Mouse (Mus musculus) mature B cell (primary cell): ENCODE measurements around the gene Xrcc2.

Source experiments
- in situ Hi-C: fragments of 300-500 bp; cut with MboI; formaldehyde crosslinking; loops from 2 replicates; pipeline ENCODE4 v1.14.3; 2019

The Xrcc2 gene

DNA sequence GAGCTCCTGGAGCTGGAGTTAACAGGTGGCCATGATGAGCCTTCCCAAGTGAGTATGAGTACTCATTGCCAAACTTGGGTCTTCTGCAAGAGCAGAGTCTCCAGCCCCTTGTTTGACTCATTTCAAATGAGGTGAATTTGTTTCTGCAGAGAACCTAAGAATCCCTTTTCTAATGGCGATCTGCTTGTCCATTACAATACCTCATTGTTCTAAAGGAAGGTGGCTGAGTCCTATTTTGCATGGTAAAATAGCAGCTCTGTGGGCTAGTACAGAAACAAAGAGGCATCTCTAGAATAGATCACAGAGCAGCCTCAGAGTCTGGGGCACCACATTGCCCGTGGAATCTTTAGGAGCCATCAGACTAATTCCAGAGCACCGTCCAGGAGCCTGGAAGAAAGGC lies 34.6 kb downstream of the Xrcc2 start:
- in situ Hi-C loops = no loop called here

DNA sequence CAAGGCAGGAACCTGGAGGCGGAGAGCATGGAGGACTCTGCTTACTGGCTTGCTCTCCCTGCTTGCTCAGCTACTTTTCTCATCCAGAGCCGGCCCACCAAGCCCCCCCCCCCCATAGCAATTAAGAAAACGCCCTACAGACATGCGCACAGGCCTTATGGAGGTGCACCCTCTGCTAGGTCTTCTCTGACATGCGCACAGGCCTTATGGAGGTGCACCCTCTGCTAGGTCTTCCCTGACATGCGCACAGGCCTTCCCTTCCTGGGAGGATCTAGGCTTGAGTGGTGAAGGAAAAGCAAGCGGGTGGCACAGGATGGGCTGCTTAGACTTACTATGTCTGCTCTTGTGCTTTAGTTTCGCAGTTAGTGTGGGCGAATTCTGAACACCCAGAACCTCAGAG lies 37.3 kb downstream of the Xrcc2 start:
- in situ Hi-C loops = no loop called here

DNA sequence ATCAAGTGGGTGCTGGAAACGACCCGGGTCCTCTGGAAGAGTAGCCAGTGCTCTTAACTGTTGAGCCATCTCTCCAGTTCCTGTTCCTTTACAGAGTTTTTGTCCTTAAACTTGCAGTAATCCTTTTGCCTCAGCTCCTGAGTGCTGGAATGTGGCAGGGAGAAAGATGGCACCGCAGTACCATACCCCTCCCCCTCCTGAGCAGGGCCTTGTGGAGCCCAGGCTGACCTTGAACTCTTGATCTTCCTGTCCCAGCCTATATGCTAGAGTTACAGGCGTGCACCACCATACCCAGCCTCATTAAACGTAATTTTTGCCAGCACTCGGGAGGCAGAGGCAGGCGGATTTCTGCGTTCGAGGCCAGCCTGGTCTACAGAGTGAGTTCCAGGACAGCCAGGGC lies 38.9 kb downstream of the Xrcc2 start:
- in situ Hi-C loops = no loop called here

DNA sequence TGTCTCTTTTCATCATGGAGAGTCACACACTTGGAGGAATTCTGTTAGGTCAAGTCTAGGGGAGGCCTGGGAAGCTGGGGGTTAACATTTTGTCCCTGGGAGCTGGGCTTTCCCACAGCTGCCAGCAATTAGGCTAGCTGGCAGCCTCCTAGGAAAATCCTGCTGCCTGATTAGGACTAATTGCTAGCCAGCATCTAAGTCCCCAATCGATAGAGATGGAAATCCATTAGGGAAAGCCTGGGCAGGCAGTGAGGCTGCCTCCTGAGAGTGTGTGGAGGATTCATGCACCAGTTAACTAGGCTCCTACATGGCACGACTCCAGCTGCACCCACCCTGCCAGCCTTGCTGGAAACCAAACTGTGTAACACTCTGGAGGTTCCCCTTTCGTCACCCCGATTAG lies 39.5 kb downstream of the Xrcc2 start:
- in situ Hi-C loops = no loop called here

DNA sequence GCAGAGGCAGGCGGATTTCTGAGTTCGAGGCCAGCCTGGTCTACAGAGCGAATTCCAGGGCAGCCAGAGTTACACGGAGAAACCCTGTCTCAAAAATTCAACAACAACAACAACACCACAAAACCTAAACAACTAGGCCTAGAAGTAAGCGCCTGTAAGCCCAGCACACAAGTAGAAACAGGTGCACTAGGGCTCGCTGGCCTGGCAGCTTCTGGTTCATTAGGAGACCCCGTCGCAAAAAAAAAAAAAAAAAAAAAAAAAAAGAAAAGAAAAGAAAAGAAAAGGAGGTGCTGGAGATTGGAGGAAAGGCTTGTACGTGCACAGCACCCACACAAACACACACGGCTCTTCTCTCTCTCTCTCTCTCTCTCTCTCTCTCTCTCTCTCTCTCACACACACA lies 40.1 kb downstream of the Xrcc2 start:
- in situ Hi-C loops = no loop called here

DNA sequence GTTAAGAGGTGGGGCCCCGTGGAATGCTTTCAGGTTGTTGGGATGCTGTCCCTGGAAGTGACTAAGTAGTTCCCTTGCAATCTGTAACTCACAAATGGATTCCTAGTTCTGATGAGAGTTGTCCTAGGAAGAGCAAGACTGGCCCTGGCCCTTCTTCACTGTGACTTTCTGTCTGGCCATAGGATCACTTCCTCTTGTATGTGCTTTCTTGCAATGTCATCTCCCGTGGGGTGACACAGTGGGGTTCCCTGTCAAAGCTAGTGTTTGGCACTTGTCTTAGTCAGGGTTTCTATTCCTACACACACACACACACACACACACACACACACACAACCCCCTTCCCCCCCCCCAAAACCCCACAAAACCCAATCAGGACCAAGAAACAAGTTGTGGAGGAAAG lies 42.5 kb downstream of the Xrcc2 start:
- in situ Hi-C loops = no loop called here

DNA sequence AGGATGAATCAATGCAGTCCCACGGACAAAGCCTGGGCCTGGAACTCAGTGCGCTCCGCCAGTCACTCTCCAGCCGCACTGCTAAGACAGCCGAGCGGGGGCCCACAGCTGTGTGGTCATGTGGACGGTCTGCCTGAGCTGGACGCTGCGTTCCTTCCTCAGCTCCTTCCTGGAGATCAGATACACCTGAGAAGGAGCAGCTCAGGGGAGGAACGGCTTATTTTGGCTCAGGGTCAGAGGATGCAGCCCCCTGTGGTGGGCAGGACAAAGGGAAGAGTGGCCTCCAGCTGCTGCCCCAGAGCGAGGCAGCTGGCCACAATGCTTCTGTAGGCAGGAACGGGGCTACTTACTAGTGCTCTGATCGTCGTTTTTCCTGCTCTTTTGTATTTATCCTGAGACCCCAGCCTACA lies 51.0 kb downstream of the Xrcc2 start:
- in situ Hi-C loops = no loop called here

DNA sequence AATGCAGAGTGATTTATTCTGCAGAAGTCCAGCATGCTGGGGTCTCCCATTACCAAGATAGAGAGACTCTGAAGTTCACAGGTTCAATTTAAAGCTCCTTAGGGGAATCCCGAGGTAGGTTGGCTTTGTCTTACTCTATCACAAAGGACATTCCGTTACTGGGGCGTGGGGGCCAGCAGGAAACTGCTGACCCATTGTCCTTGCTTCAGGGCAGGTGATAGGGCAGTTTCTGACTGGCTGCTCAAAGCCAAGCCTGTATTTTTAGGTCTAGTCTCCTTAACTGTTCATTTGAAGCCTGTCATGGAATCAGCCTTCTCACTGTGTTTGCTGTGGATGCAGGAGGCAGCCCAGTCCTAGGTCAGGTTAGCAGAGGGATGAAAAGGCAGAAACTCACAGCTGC lies 52.2 kb downstream of the Xrcc2 start:
- in situ Hi-C loops = no loop called here

DNA sequence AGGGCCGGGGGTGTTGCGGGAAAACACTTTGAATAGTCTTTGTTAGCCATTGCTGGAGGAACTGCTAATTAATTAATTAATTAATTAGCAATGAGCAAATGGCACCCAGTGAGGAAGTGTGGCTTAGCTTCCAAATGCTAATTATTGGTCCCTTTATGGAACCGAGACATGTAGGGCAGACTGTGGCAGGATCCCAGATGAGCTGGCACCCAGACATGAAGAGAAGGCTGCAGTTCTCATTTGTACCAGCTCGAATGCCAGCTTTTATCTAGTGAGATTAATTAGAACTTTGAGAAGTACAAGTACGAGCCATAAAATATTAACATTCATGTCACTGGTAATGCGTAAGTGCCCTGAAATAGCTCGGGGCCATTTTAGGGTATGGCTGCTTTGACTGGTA lies 53.2 kb downstream of the Xrcc2 start:
- in situ Hi-C loops = no loop called here

DNA sequence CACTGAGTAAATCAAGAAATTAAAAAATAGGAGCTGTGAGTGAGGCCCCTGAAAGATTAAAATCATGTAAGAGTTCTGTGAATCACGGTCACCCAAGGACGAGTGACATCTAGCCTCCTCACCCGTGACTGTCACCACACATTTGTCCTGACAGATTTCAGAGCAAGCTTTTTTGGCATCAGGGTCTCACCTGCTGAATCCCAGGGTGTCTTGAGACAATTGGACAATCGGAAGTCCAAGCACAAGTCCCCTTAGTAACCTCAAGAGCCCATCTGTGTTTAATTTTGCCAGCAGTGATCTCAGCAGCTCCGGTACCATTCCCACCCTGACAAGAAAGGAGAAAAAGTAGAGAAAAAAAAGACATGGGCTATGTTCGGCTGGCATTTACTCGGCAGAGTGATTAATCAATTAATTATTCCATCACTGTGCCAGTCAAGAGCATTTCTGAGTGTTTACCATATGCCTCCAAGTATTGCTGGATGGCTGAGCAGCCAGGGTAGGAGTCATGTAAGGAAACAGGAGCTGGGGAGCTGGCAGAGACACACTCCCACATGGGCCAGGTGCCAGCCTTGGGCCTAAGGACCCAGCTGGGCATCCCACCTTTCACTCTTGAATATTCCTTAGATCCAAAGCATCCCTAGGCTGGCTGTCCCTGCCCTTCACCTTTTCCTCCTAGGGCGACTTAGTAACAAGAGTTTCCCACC lies 59.8 kb downstream of the Xrcc2 start:
- in situ Hi-C loops = no loop called here

DNA sequence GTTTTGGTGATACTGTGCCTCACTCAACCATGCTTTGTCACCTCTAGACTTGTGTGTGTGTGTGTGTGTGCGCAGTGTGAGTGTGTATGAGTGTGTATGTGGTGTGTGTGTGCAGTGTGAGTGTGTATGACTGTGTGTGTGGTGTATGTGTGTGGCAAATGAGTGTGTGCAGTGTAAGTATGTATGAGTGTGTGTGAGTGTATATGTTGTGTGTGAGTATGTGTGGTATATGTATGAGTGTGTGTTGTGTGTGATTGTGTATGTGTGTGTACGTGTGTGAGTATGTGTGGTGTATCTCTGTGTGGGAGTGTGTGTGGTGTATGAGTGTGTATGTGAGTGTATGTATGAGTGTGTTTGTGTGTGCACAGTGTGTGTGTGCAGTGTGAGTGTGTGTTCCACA lies 61.1 kb downstream of the Xrcc2 start:
- in situ Hi-C loops = no loop called here

DNA sequence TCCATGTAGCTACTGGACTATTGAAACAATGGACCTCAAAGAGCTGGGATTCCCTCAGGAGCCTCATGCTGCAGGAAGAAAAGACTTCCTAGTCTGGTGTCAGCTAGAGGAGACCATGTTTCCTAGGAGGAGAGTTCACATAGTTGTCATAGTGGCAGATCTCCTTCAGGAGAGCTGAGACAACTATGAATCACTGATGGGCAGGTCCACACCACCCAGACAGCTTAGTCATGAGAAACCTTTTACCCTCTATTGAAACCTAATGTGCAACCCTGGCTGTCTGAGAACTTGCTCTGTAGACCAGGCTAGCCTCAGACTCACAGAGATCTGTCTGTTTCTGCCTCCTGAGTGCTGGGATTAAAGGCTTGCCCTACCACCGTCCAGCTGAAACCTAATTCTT lies 62.9 kb downstream of the Xrcc2 start:
- in situ Hi-C loops = no loop called here
